Mouse (Mus musculus): ENCODE measurements at regions not wholly inside any gene's neighbourhood (a gene's known extent, or its start where the extent isn't known, plus 50 kb on each side); places are given as distances from the start of the nearest gene placed in this dataset.

DNA sequence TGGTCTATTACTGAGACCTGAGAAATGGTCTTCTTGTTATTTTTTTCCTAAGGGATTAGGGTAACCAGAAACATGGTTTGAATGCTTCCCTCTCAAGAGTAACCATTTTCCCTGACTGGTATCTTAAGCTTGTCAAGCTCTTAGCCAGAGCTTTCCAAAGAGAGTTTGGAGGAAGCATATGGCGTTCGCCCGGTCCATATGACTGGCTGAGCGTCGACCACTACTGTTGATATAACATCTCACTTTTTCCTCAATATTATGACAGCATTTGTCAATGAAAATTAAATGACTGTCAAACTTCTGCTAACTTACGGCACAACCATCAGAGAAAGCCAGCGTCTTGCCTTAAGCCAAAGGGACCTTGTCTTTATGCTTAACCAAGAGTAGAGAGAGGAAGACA is 383.2 kb downstream of the Zfp536 start:
- no peak overlapping the region for H3K4me3 ChIP-seq (ENCODE audit: insufficient read depth, poor library complexity, severe bottlenecking)
- no peaks in the 10 kb centered on the region for H3K79me2 ChIP-seq (ENCODE audit: control insufficient read depth, insufficient read depth)
- no peak for TF ChIP-seq FOSL1 (IDR thresholded peaks at IDR 0.05; ENCODE audit: insufficient read depth, low read length, poor library complexity, severe bottlenecking)
- no peak for TF ChIP-seq MYOD1 (IDR thresholded peaks at IDR 0.05; ENCODE audit: control insufficient read depth, insufficient read length, low read depth)
- no peak for TF ChIP-seq CEBPB (IDR thresholded peaks at IDR 0.05; ENCODE audit: low read depth)
- no peak for TF ChIP-seq MAX (IDR thresholded peaks at IDR 0.05)
- no peak for TF ChIP-seq MYOG (IDR thresholded peaks at IDR 0.05; ENCODE audit: control insufficient read depth, extremely low read depth, insufficient read length)
- H3K36me3 ChIP-seq (ENCODE audit: control insufficient read depth, insufficient read depth): no peaks in the 10 kb centered on the region
- peaks cover 13% of the 10 kb centered on the region for H3K27me3 ChIP-seq (ENCODE audit: control insufficient read depth, insufficient read depth, insufficient read length)
- H3ac ChIP-seq (ENCODE audit: control insufficient read depth, insufficient read length, low read depth): no peak overlapping the region
- H3K79me3 ChIP-seq (ENCODE audit: low read depth): no peaks in the 10 kb centered on the region

GRCm38 (mm10) chr7:37392122-37392521 is 381.3 kb downstream of the Zfp536 start:
- Histone ChIP-seq H3K79me2 (ENCODE audit: control insufficient read depth, insufficient read depth) (no peaks in the 10 kb centered on the region), H3K79me3 (ENCODE audit: low read depth) (no peaks in the 10 kb centered on the region), H3ac (ENCODE audit: control insufficient read depth, insufficient read length, low read depth) (no peak overlapping the region), H3K36me3 (ENCODE audit: control insufficient read depth, insufficient read depth) (no peaks in the 10 kb centered on the region), H3K27me3 (ENCODE audit: control insufficient read depth, insufficient read depth, insufficient read length) (peaks cover 14% of the 10 kb centered on the region), H3K4me3 (ENCODE audit: insufficient read depth, poor library complexity, severe bottlenecking) (no peak overlapping the region)
- TF ChIP-seq CEBPB (IDR thresholded peaks at IDR 0.05; ENCODE audit: low read depth): no peak
- no peak for TF ChIP-seq USF1 (IDR thresholded peaks at IDR 0.05; ENCODE audit: low read depth)
- TF ChIP-seq MYOG (IDR thresholded peaks at IDR 0.05; ENCODE audit: control insufficient read depth, extremely low read depth, insufficient read length): no peak
- TF ChIP-seq CTCF (IDR thresholded peaks at IDR 0.05; ENCODE audit: control insufficient read depth, insufficient read depth, insufficient read length): no peak
- no peak for TF ChIP-seq MAX (IDR thresholded peaks at IDR 0.05)
- TF ChIP-seq FOSL1 (IDR thresholded peaks at IDR 0.05; ENCODE audit: insufficient read depth, low read length, poor library complexity, severe bottlenecking): no peak
- TF ChIP-seq MYOD1 (IDR thresholded peaks at IDR 0.05; ENCODE audit: control insufficient read depth, insufficient read length, low read depth): no peak

DNA sequence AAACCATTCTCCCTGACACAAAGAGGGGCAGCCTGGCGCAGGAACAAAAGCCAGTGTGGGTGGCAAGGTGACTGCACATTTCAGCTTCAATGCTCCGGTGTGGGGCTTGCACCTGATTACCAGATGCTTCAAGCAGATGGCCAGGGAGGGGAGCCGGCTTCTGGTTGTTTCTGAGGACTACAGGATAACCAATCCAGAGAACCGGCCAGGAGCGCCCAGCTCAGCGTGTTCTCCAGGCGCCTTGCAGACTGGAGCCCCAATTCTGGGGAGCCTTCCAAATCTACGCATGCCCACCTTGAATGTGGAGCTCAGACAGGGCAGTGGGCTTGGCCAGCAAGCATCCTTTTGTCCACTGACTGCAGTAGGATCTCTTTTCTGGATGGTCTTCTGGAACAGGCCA is 380.8 kb downstream of the Zfp536 start:
- no peaks in the 10 kb centered on the region for H3K36me3 ChIP-seq (ENCODE audit: control insufficient read depth, insufficient read depth)
- TF ChIP-seq MYOG (IDR thresholded peaks at IDR 0.05; ENCODE audit: control insufficient read depth, extremely low read depth, insufficient read length): no peak
- TF ChIP-seq CTCF (IDR thresholded peaks at IDR 0.05; ENCODE audit: control insufficient read depth, insufficient read depth, insufficient read length): no peak
- no peak for TF ChIP-seq CEBPB (IDR thresholded peaks at IDR 0.05; ENCODE audit: low read depth)
- TF ChIP-seq MAX (IDR thresholded peaks at IDR 0.05): no peak
- no peak for TF ChIP-seq MYOD1 (IDR thresholded peaks at IDR 0.05; ENCODE audit: control insufficient read depth, insufficient read length, low read depth)
- TF ChIP-seq FOSL1 (IDR thresholded peaks at IDR 0.05; ENCODE audit: insufficient read depth, low read length, poor library complexity, severe bottlenecking): no peak
- TF ChIP-seq USF1 (IDR thresholded peaks at IDR 0.05; ENCODE audit: low read depth): no peak
- peaks cover 14% of the 10 kb centered on the region for H3K27me3 ChIP-seq (ENCODE audit: control insufficient read depth, insufficient read depth, insufficient read length)
- no peaks in the 10 kb centered on the region for H3K79me3 ChIP-seq (ENCODE audit: low read depth)
- H3K4me3 ChIP-seq (ENCODE audit: insufficient read depth, poor library complexity, severe bottlenecking): no peak overlapping the region
- H3ac ChIP-seq (ENCODE audit: control insufficient read depth, insufficient read length, low read depth): no peak overlapping the region
- H3K79me2 ChIP-seq (ENCODE audit: control insufficient read depth, insufficient read depth): no peaks in the 10 kb centered on the region

GRCm38 (mm10) chr7:37393071-37393470 is 380.4 kb downstream of the Zfp536 start:
- TF ChIP-seq CEBPB (IDR thresholded peaks at IDR 0.05; ENCODE audit: low read depth): no peak
- no peak for TF ChIP-seq USF1 (IDR thresholded peaks at IDR 0.05; ENCODE audit: low read depth)
- no peak for TF ChIP-seq FOSL1 (IDR thresholded peaks at IDR 0.05; ENCODE audit: insufficient read depth, low read length, poor library complexity, severe bottlenecking)
- no peak for TF ChIP-seq MAX (IDR thresholded peaks at IDR 0.05)
- TF ChIP-seq MYOD1 (IDR thresholded peaks at IDR 0.05; ENCODE audit: control insufficient read depth, insufficient read length, low read depth): no peak
- no peak for TF ChIP-seq MYOG (IDR thresholded peaks at IDR 0.05; ENCODE audit: control insufficient read depth, extremely low read depth, insufficient read length)
- TF ChIP-seq CTCF (IDR thresholded peaks at IDR 0.05; ENCODE audit: control insufficient read depth, insufficient read depth, insufficient read length): no peak
- H3ac ChIP-seq (ENCODE audit: control insufficient read depth, insufficient read length, low read depth): no peak overlapping the region
- peaks cover 13% of the 10 kb centered on the region for H3K27me3 ChIP-seq (ENCODE audit: control insufficient read depth, insufficient read depth, insufficient read length)
- no peak overlapping the region for H3K4me3 ChIP-seq (ENCODE audit: insufficient read depth, poor library complexity, severe bottlenecking)
- H3K36me3 ChIP-seq (ENCODE audit: control insufficient read depth, insufficient read depth): no peaks in the 10 kb centered on the region
- no peaks in the 10 kb centered on the region for H3K79me2 ChIP-seq (ENCODE audit: control insufficient read depth, insufficient read depth)
- no peaks in the 10 kb centered on the region for H3K79me3 ChIP-seq (ENCODE audit: low read depth)

- H3K79me2 ChIP-seq (ENCODE audit: control insufficient read depth, insufficient read depth): no peaks in the 10 kb centered on the region
- TF ChIP-seq CEBPB (IDR thresholded peaks at IDR 0.05; ENCODE audit: low read depth): no peak
- TF ChIP-seq MYOD1 (IDR thresholded peaks at IDR 0.05; ENCODE audit: control insufficient read depth, insufficient read length, low read depth): no peak
- no peak for TF ChIP-seq MAX (IDR thresholded peaks at IDR 0.05)
- TF ChIP-seq CTCF (IDR thresholded peaks at IDR 0.05; ENCODE audit: control insufficient read depth, insufficient read depth, insufficient read length): no peak
- no peak for TF ChIP-seq FOSL1 (IDR thresholded peaks at IDR 0.05; ENCODE audit: insufficient read depth, low read length, poor library complexity, severe bottlenecking)
- TF ChIP-seq USF1 (IDR thresholded peaks at IDR 0.05; ENCODE audit: low read depth): no peak
These were observed 378.4 kb downstream of the Zfp536 start for GRCm38 (mm10) chr7:37394965-37395426.

More at GRCm38 (mm10) chr7:37394965-37395426, 378.4 kb downstream of the Zfp536 start:
- no peaks in the 10 kb centered on the region for H3K36me3 ChIP-seq (ENCODE audit: control insufficient read depth, insufficient read depth)
- no peak overlapping the region for H3K4me3 ChIP-seq (ENCODE audit: insufficient read depth, poor library complexity, severe bottlenecking)
- H3K27me3 ChIP-seq (ENCODE audit: control insufficient read depth, insufficient read depth, insufficient read length): peaks cover 9% of the 10 kb centered on the region
- H3ac ChIP-seq (ENCODE audit: control insufficient read depth, insufficient read length, low read depth): no peak overlapping the region
- H3K79me3 ChIP-seq (ENCODE audit: low read depth): no peaks in the 10 kb centered on the region
